ENCODE assay signal across 32 mouse cellular contexts in the genomic region with DNA sequence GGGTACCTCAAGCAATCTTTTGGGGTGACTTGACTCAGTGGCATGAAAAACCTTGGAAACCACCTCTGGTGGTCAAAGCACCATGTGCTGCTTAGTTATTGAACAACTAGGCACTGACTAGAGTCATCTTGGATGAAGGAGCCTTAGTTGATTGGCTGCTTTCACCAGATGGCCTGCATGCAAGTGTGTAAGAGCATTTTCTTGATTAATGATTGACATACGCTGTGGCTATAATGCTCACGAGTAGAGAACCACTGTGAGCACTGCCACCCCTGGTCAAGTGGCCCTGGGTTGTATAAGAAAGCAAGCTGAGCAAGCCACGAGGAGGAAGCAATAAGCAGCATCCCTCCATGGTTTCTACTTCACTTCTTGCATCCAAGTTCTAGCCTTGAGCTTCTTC. TPM values are rescaled to one million over a fixed set of nuclear protein-coding genes. Genes with fewer than 3 reads are reported as not detected.
DNase-seq lines count a peak whose midpoint lies in the region; ATAC-seq lines count a peak whose summit lies in the region.
"Had no signal": no experiment of that assay in that cellular context is flagged by ENCODE, and none has a peak within 500 bp of the region (broad histone marks: within the 10 kb centered on the region; RNA-seq: fewer than 3 reads in every experiment).

No protein-coding gene starts in this region.

- no peak overlapping the region for H3K27ac ChIP-seq in midbrain, embryonic 13.5 days
- H3K27ac ChIP-seq: embryonic facial prominence, embryonic 10.5 days; embryonic facial prominence, embryonic 15.5 days; forebrain, embryonic 12.5 days; hindbrain, embryonic 10.5 days; hindbrain, embryonic 15.5 days; left cerebral cortex, adult 2 months; limb, embryonic 12.5 days; liver, embryonic 15.5 days; neural tube, embryonic 12.5 days; stomach, embryonic 15.5 days had no signal

- no peak overlapping the region for H3K4me3 ChIP-seq in midbrain, embryonic 13.5 days (replicated peaks)
- H3K4me3 ChIP-seq: embryonic facial prominence, embryonic 10.5 days; embryonic facial prominence, embryonic 15.5 days; forebrain, embryonic 12.5 days; hindbrain, embryonic 10.5 days; hindbrain, embryonic 15.5 days; left cerebral cortex, adult 2 months; limb, embryonic 12.5 days; liver, embryonic 15.5 days; myocyte; neural tube, embryonic 12.5 days; stomach, embryonic 15.5 days had no signal

- H3K4me1 ChIP-seq in midbrain, embryonic 13.5 days (replicated peaks) = no peaks in the 10 kb centered on the region
- H3K4me1 ChIP-seq: embryonic facial prominence, embryonic 10.5 days; embryonic facial prominence, embryonic 15.5 days; forebrain, embryonic 12.5 days; hindbrain, embryonic 10.5 days; hindbrain, embryonic 15.5 days; limb, embryonic 12.5 days; liver, embryonic 15.5 days; neural tube, embryonic 12.5 days; stomach, embryonic 15.5 days had no signal

- peak; percentile 73 for DNase-seq in kidney, adult 11 months
- no peak for DNase-seq in kidney, postnatal 10 days
- peak; percentile 81 for DNase-seq in kidney, adult 9 months
- peak; percentile 34 for DNase-seq in kidney, postnatal 14 days
- DNase-seq in yolk sac, embryonic 10.5 days (ENCODE audit: low spot score) = peak; percentile 60
- DNase-seq in ovary, postnatal 36 days (ENCODE audit: low spot score) = no peak
- DNase-seq in spleen, adult 18-20 months = no peak
- DNase-seq: adrenal gland, adult 8-10 months; cerebellum, adult 8-10 months; cerebellum, postnatal 25 days; gastrocnemius, postnatal 25 days; heart, postnatal 14 days; lung, embryonic 14.5 days; lung, postnatal 14 days; thymus, postnatal 14 days had no signal

- no peak overlapping the region for H3K9ac ChIP-seq in midbrain, embryonic 13.5 days (replicated peaks)
- H3K9ac ChIP-seq: embryonic facial prominence, embryonic 15.5 days; forebrain, embryonic 12.5 days; hindbrain, embryonic 15.5 days; limb, embryonic 12.5 days; liver, embryonic 15.5 days; lung, embryonic 14.5 days; neural tube, embryonic 12.5 days; stomach, embryonic 15.5 days had no signal

- no peaks in the 10 kb centered on the region for H3K9me3 ChIP-seq in midbrain, embryonic 13.5 days
- H3K9me3 ChIP-seq: embryonic facial prominence, embryonic 10.5 days; embryonic facial prominence, embryonic 15.5 days; forebrain, embryonic 12.5 days; G1E; hindbrain, embryonic 10.5 days; hindbrain, embryonic 15.5 days; limb, embryonic 12.5 days; liver, embryonic 15.5 days; neural tube, embryonic 12.5 days; stomach, embryonic 15.5 days had no signal

- no peaks in the 10 kb centered on the region for H3K36me3 ChIP-seq in midbrain, embryonic 13.5 days
- H3K36me3 ChIP-seq: embryonic facial prominence, embryonic 10.5 days; embryonic facial prominence, embryonic 15.5 days; forebrain, embryonic 12.5 days; G1E; hindbrain, embryonic 10.5 days; hindbrain, embryonic 15.5 days; limb, embryonic 12.5 days; liver, embryonic 15.5 days; neural tube, embryonic 12.5 days; stomach, embryonic 15.5 days had no signal

- 78% methylated on average over 3 of the region's 3 CpGs for WGBS in midbrain, embryonic 13.5 days

- no peak overlapping the region for H3K4me2 ChIP-seq in midbrain, embryonic 13.5 days (replicated peaks)
- H3K4me2 ChIP-seq: embryonic facial prominence, embryonic 15.5 days; forebrain, embryonic 12.5 days; hindbrain, embryonic 15.5 days; limb, embryonic 12.5 days; liver, embryonic 15.5 days; lung, embryonic 14.5 days; neural tube, embryonic 12.5 days; stomach, embryonic 15.5 days had no signal

- no peaks in the 10 kb centered on the region for H3K27me3 ChIP-seq in midbrain, embryonic 13.5 days
- H3K27me3 ChIP-seq: embryonic facial prominence, embryonic 15.5 days; forebrain, embryonic 12.5 days; hindbrain, embryonic 15.5 days; limb, embryonic 12.5 days; liver, embryonic 15.5 days; neural tube, embryonic 12.5 days; stomach, embryonic 15.5 days had no signal

- no peak for ATAC-seq in midbrain, embryonic 13.5 days
- ATAC-seq: inflammation-experienced regulatory T-cells, adult 6 months had no signal

RNA-seq across cellular contexts. Expression of gene D630023F18Rik, which starts 7.2 kb away (rescaled TPM):
- 0.26 and 0.27 TPM in 2 replicates for polyA plus RNA-seq in midbrain, embryonic 13.5 days (2015; fragmentation: Nextera tagmentation; extraction: Ambion mirVana)
- polyA plus RNA-seq: inflammation-experienced regulatory T-cells, adult 6 months; lung, embryonic 14.5 days; myocyte had no signal

RNA-seq across cellular contexts. Expression of gene Gm28845, which starts 10.9 kb away (rescaled TPM):
- not detected in 2 replicates for polyA plus RNA-seq in midbrain, embryonic 13.5 days (2015; fragmentation: Nextera tagmentation; extraction: Ambion mirVana)
- polyA plus RNA-seq: embryonic facial prominence, embryonic 10.5 days; embryonic facial prominence, embryonic 15.5 days; forebrain, embryonic 12.5 days; G1E; heart, embryonic 14.5 days; hindbrain, embryonic 10.5 days; hindbrain, embryonic 15.5 days; inflammation-experienced regulatory T-cells, adult 6 months; limb, embryonic 12.5 days; liver, adult 2 months; liver, embryonic 15.5 days; lung, embryonic 14.5 days; myocyte; neural tube, embryonic 12.5 days; stomach, embryonic 15.5 days; urinary bladder, adult 2 months had no signal

RNA-seq across cellular contexts. Expression of gene Cryga, which starts 27.1 kb away (rescaled TPM):
- polyA plus RNA-seq in midbrain, embryonic 13.5 days (2015; fragmentation: Nextera tagmentation; extraction: Ambion mirVana) = not detected in 2 replicates
- polyA plus RNA-seq: embryonic facial prominence, embryonic 10.5 days; G1E; heart, embryonic 14.5 days; hindbrain, embryonic 10.5 days; inflammation-experienced regulatory T-cells, adult 6 months; limb, embryonic 12.5 days; liver, adult 2 months; liver, embryonic 15.5 days; lung, embryonic 14.5 days; myocyte; neural tube, embryonic 12.5 days; stomach, embryonic 15.5 days; urinary bladder, adult 2 months had no signal

RNA-seq across cellular contexts. Expression of gene Crygb, which starts 48.1 kb away (rescaled TPM):
- polyA plus RNA-seq in midbrain, embryonic 13.5 days (2015; fragmentation: Nextera tagmentation; extraction: Ambion mirVana) = 0.30 TPM in 1 of 2 replicates, not detected in the other
- polyA plus RNA-seq: embryonic facial prominence, embryonic 10.5 days; forebrain, embryonic 12.5 days; G1E; hindbrain, embryonic 10.5 days; inflammation-experienced regulatory T-cells, adult 6 months; limb, embryonic 12.5 days; liver, adult 2 months; liver, embryonic 15.5 days; lung, embryonic 14.5 days; myocyte; neural tube, embryonic 12.5 days; stomach, embryonic 15.5 days; urinary bladder, adult 2 months had no signal

RNA-seq across cellular contexts. Expression of gene Idh1, which starts 56.1 kb away (rescaled TPM):
- 517 and 568 TPM in 2 replicates for polyA plus RNA-seq in midbrain, embryonic 13.5 days (2015; fragmentation: Nextera tagmentation; extraction: Ambion mirVana)

Comparison
In these comparisons a context has a peak if more than half of its experiments do, and no peak if none do; other contexts are left out.
1. DNase-seq: peak in kidney, adult 11 months (single experiment), kidney, adult 9 months (single experiment), kidney, postnatal 14 days (single experiment) and yolk sac, embryonic 10.5 days (single experiment); none in kidney, postnatal 10 days (single experiment), ovary, postnatal 36 days (single experiment) and spleen, adult 18-20 months (0 of 2).